18 mouse cellular contexts compared by ENCODE assay signal in the genomic region with DNA sequence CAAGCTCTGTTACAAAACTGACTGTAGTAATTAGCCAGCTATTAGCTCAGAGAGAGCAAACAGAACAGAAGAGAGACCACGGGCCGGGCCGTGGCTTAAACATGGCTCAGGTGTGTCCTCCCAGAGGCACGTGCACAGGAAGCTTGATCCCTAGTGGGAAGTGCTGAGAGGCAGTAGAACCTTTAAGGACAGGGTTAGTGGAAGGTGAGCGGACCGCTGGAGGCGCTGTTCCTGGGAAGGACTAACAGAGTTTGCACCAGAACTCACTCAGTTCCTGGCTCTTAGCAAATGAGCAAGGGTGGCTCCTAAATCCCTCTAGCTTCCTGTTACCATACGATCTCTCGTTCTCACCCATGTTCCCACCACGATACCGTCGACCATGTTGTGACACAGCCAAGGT. TPM values are rescaled to one million over a fixed set of nuclear protein-coding genes. Genes with fewer than 3 reads are reported as not detected.
A peak's percentile ranks its signal among the peaks of the same experiment; 100 is the strongest.
DNase-seq lines count a peak whose midpoint lies in the region; ATAC-seq and TF ChIP-seq lines count a peak whose summit lies in the region.
"Had no signal": no experiment of that assay in that cellular context is flagged by ENCODE, and none has a peak within 500 bp of the region (broad histone marks: within the 10 kb centered on the region; RNA-seq: fewer than 3 reads in every experiment).

No protein-coding gene starts in this region.

- no peak for TF ChIP-seq POLR2A in ES-Bruce4 (IDR thresholded peaks at IDR 0.05; ENCODE audit: insufficient read depth, low read length)
- no peak for TF ChIP-seq POLR2A in small intestine, adult 2 months (IDR thresholded peaks at IDR 0.05; ENCODE audit: low read depth, low read length)

- no peak for DNase-seq in layer of hippocampus, adult 2 months (ENCODE audit: low spot score in 2 of 2)
- DNase-seq in layer of hippocampus, adult 18-20 months (ENCODE audit: low spot score in 2 of 2), result no peak
- DNase-seq in embryo, embryonic 9.5 days (ENCODE audit: extremely low spot score), result no peak
- DNase-seq: cerebellum, adult 11 months; gastrocnemius, postnatal 25 days; heart, postnatal 4 days; midbrain, embryonic 14.5 days; right cerebral cortex, postnatal 14 days had no signal

- H3K4me3 ChIP-seq in layer of hippocampus, adult 2 months, result no peak overlapping the region
- no peak overlapping the region for H3K4me3 ChIP-seq in ES-Bruce4 (ENCODE audit: low read depth, low read length)
- no peak overlapping the region for H3K4me3 ChIP-seq in small intestine, adult 2 months (ENCODE audit: low read depth, low read length)
- H3K4me3 ChIP-seq: embryonic facial prominence, embryonic 13.5 days; forebrain, embryonic 10.5 days; heart, embryonic 12.5 days; left cerebral cortex, adult 2 months; limb, embryonic 13.5 days had no signal

- no peak for TF ChIP-seq EP300 in ES-Bruce4 (IDR thresholded peaks at IDR 0.05; ENCODE audit: insufficient read depth, low read depth, low read length)

- TF ChIP-seq CTCF in layer of hippocampus, adult 2 months (conservative IDR thresholded peaks at IDR 0.05), result 0 out of 2 replicates have a peak, but pooled peaks have one; percentile 5
- TF ChIP-seq CTCF in ES-Bruce4 (IDR thresholded peaks at IDR 0.05; ENCODE audit: low read depth, low read length), result peak; percentile 71
- TF ChIP-seq CTCF in small intestine, adult 2 months (IDR thresholded peaks at IDR 0.05; ENCODE audit: extremely low read depth, insufficient read length, insufficient replicate concordance, low read depth, low read length), result peak; percentile 20; the same call in 1 of the 2 replicates

- H3K4me1 ChIP-seq in ES-Bruce4 (ENCODE audit: control insufficient read depth, insufficient read depth, low read length), result no peaks in the 10 kb centered on the region
- no peaks in the 10 kb centered on the region for H3K4me1 ChIP-seq in small intestine, adult 2 months (ENCODE audit: control insufficient read depth, insufficient read depth, insufficient read length, low read length)

- H3K27me3 ChIP-seq in ES-Bruce4 (ENCODE audit: control insufficient read depth, insufficient read depth, low read length, poor library complexity, severe bottlenecking), result no peaks in the 10 kb centered on the region
- no peaks in the 10 kb centered on the region for H3K27me3 ChIP-seq in small intestine, adult 2 months (ENCODE audit: control insufficient read depth, insufficient read depth, low read length)
- H3K27me3 ChIP-seq: embryonic facial prominence, embryonic 13.5 days; heart, embryonic 12.5 days; limb, embryonic 13.5 days had no signal

- WGBS in small intestine, adult 2 months, result 53% methylated on average over 12 of the region's 12 CpGs

- H3K9ac ChIP-seq in ES-Bruce4 (ENCODE audit: low read depth, poor library complexity, severe bottlenecking), result no peak overlapping the region
- H3K9ac ChIP-seq: embryonic facial prominence, embryonic 13.5 days; heart, embryonic 12.5 days; limb, embryonic 13.5 days had no signal

- ATAC-seq in activated CD4-positive, CD25-positive, alpha-beta regulatory T cell, adult 4 months, result peak; percentile 22
- no peak for ATAC-seq in inflammation-experienced regulatory T-cells, adult 6 months
- ATAC-seq: hindbrain, postnatal 0 days had no signal

- no peaks in the 10 kb centered on the region for H3K9me3 ChIP-seq in ES-Bruce4 (replicated peaks; ENCODE audit: control insufficient read depth, insufficient read depth, low read length, poor library complexity, severe bottlenecking)
- H3K9me3 ChIP-seq: embryonic facial prominence, embryonic 13.5 days; forebrain, embryonic 10.5 days; heart, embryonic 12.5 days; limb, embryonic 13.5 days had no signal

- no peaks in the 10 kb centered on the region for H3K36me3 ChIP-seq in ES-Bruce4 (ENCODE audit: control insufficient read depth, insufficient read depth, low read length, poor library complexity, severe bottlenecking)
- H3K36me3 ChIP-seq in small intestine, adult 2 months (ENCODE audit: control insufficient read depth, insufficient read depth, low read length), result no peaks in the 10 kb centered on the region
- H3K36me3 ChIP-seq: embryonic facial prominence, embryonic 13.5 days; forebrain, embryonic 10.5 days; limb, embryonic 13.5 days had no signal

- no peak overlapping the region for H3K27ac ChIP-seq in layer of hippocampus, adult 2 months
- H3K27ac ChIP-seq in ES-Bruce4 (ENCODE audit: insufficient read depth, low read length), result no peak overlapping the region
- no peak overlapping the region for H3K27ac ChIP-seq in small intestine, adult 2 months (ENCODE audit: insufficient read depth, low read depth, low read length)
- H3K27ac ChIP-seq: embryonic facial prominence, embryonic 13.5 days; forebrain, embryonic 10.5 days; hindbrain, postnatal 0 days; left cerebral cortex, adult 2 months; limb, embryonic 13.5 days had no signal

RNA-seq across cellular contexts. Expression of gene Dcaf17, which starts 6.2 kb away (rescaled TPM):
- total RNA-seq in layer of hippocampus, adult 2 months (2021), result 10 to 100 TPM; 13.3 TPM
- total RNA-seq in layer of hippocampus, adult 18-20 months (2021), result 10 to 100 TPM; 10.8 to 12.7 TPM
- polyA plus RNA-seq in ES-Bruce4 (2011; ENCODE audit: insufficient read depth, insufficient read length, low read depth, missing spikeins), result 52.8 and 54.0 TPM in 2 replicates
- 10 to 100 TPM; 22.1 to 22.4 TPM for polyA plus RNA-seq in activated CD4-positive, CD25-positive, alpha-beta regulatory T cell, adult 4 months (2017; shearing (Covaris generic))
- polyA plus RNA-seq in small intestine, adult 2 months (2012; rRNA removed), result 1.8 and 2.1 TPM in 2 replicates
- 10 to 100 TPM; 17.9 to 22.8 (median 22.3) TPM for polyA plus RNA-seq in inflammation-experienced regulatory T-cells, adult 6 months (2017; shearing (Covaris generic))

RNA-seq across cellular contexts. Expression of gene Mettl8, which starts 6.5 kb away (rescaled TPM):
- total RNA-seq in layer of hippocampus, adult 2 months (2021), result 10 to 100 TPM; 15.7 to 16.6 TPM
- total RNA-seq in layer of hippocampus, adult 18-20 months (2021), result 10 to 100 TPM; 11.0 to 14.1 TPM
- 18.1 and 21.1 TPM in 2 replicates for polyA plus RNA-seq in ES-Bruce4 (2011; ENCODE audit: insufficient read depth, insufficient read length, low read depth, missing spikeins)
- polyA plus RNA-seq in activated CD4-positive, CD25-positive, alpha-beta regulatory T cell, adult 4 months (2017; shearing (Covaris generic)), result 10 to 100 TPM; 11.7 to 15.1 TPM
- polyA plus RNA-seq in small intestine, adult 2 months (2012; rRNA removed), result 0.88 and 1.4 TPM in 2 replicates
- polyA plus RNA-seq in inflammation-experienced regulatory T-cells, adult 6 months (2017; shearing (Covaris generic)), result 10 to 100 TPM in 2 of 3 experiments, 1 to 10 TPM in 1; 8.0 to 17.2 (median 14.0) TPM

Comparison
In these comparisons a context has a peak if more than half of its experiments do, and no peak if none do; other contexts are left out.
1. CTCF ChIP-seq: peak in every context shown above with its lines; median percentile 71 in ES-Bruce4; 20 in small intestine, adult 2 months; 5 in layer of hippocampus, adult 2 months.